Mouse (Mus musculus): ENCODE data around the gene Lmbr1l. TPM values are rescaled to one million over a fixed set of nuclear protein-coding genes. Genes with fewer than 3 reads are reported as not detected.

Lmbr1l gene
- polyA plus RNA-seq, 1 experiment from 2014 or later, result 11.6 TPM

- no peak for TF ChIP-seq CTCF (IDR thresholded peaks at IDR 0.05; ENCODE audit: low read depth)
- no peak overlapping the region for H3K27ac ChIP-seq
- no peak overlapping the region for H3K4me2 ChIP-seq (ENCODE audit: low read length)
- no peak overlapping the region for H3K9ac ChIP-seq (ENCODE audit: low read depth, low read length)
- no peaks in the 10 kb centered on the region for H3K9me3 ChIP-seq (replicated peaks; ENCODE audit: low read length)
- 68% methylated on average over 4 of the region's 4 CpGs for WGBS
- ATAC-seq (replicated peaks; ENCODE audit: low FRiP score, low read depth), result no peak
- H3K27me3 ChIP-seq (ENCODE audit: insufficient read depth, low read length), result peaks cover 31% of the 10 kb centered on the region
- no peaks in the 10 kb centered on the region for H3K36me3 ChIP-seq (ENCODE audit: insufficient read depth, low read length)
- H3K4me3 ChIP-seq (replicated peaks; ENCODE audit: low read depth, low read length), result no peak overlapping the region
- no peak for DNase-seq (ENCODE audit: low spot score)
- peaks cover 26% of the 10 kb centered on the region for H3K4me1 ChIP-seq (replicated peaks; ENCODE audit: insufficient read depth, low read length)
These were observed 25.0 kb downstream of the Lmbr1l start for GRCm38 (mm10) chr15:98893036-98893435.

- Histone ChIP-seq H3K27me3 (ENCODE audit: insufficient read depth, low read length) (peaks cover 25% of the 10 kb centered on the region), H3K4me2 (ENCODE audit: low read length) (no peak overlapping the region), H3K27ac (no peak overlapping the region), H3K9me3 (replicated peaks; ENCODE audit: low read length) (no peaks in the 10 kb centered on the region), H3K36me3 (ENCODE audit: insufficient read depth, low read length) (no peaks in the 10 kb centered on the region), H3K4me3 (replicated peaks; ENCODE audit: low read depth, low read length) (no peak overlapping the region), H3K9ac (ENCODE audit: low read depth, low read length) (no peak overlapping the region), H3K4me1 (replicated peaks; ENCODE audit: insufficient read depth, low read length) (peaks cover 23% of the 10 kb centered on the region)
- DNase-seq (ENCODE audit: low spot score), result peak; percentile 96
- TF ChIP-seq CTCF (IDR thresholded peaks at IDR 0.05; ENCODE audit: low read depth), result peak; percentile 97
- 35% methylated on average over 6 of the region's 6 CpGs for WGBS
- peak; percentile 70 for ATAC-seq (replicated peaks; ENCODE audit: low FRiP score, low read depth)
These were observed 26.0 kb downstream of the Lmbr1l start for GRCm38 (mm10) chr15:98891907-98892606.

- peaks cover 18% of the 10 kb centered on the region for H3K27me3 ChIP-seq (ENCODE audit: insufficient read depth, low read length)
- peak overlapping the region; percentile 43 for H3K4me2 ChIP-seq (ENCODE audit: low read length)
- WGBS, result 15% methylated on average over 19 of the region's 19 CpGs
- H3K9ac ChIP-seq (ENCODE audit: low read depth, low read length), result no peak overlapping the region
- H3K4me1 ChIP-seq (replicated peaks; ENCODE audit: insufficient read depth, low read length), result peaks cover 21% of the 10 kb centered on the region
- no peak overlapping the region for H3K27ac ChIP-seq
- no peak for ATAC-seq (replicated peaks; ENCODE audit: low FRiP score, low read depth)
- no peaks in the 10 kb centered on the region for H3K36me3 ChIP-seq (ENCODE audit: insufficient read depth, low read length)
- TF ChIP-seq CTCF (IDR thresholded peaks at IDR 0.05; ENCODE audit: low read depth), result no peak
- H3K9me3 ChIP-seq (replicated peaks; ENCODE audit: low read length), result no peaks in the 10 kb centered on the region
- no peak overlapping the region for H3K4me3 ChIP-seq (replicated peaks; ENCODE audit: low read depth, low read length)
- DNase-seq (ENCODE audit: low spot score), result no peak
These were observed 26.8 kb downstream of the Lmbr1l start for GRCm38 (mm10) chr15:98891198-98891742.

GRCm38 (mm10) chr15:98887526-98887925, 30.5 kb downstream of the Lmbr1l start:
- Histone ChIP-seq H3K4me2 (ENCODE audit: low read length) (no peak overlapping the region), H3K36me3 (ENCODE audit: insufficient read depth, low read length) (no peaks in the 10 kb centered on the region), H3K9me3 (replicated peaks; ENCODE audit: low read length) (no peaks in the 10 kb centered on the region), H3K27me3 (ENCODE audit: insufficient read depth, low read length) (no peaks in the 10 kb centered on the region), H3K4me1 (replicated peaks; ENCODE audit: insufficient read depth, low read length) (no peaks in the 10 kb centered on the region), H3K9ac (ENCODE audit: low read depth, low read length) (no peak overlapping the region), H3K27ac (no peak overlapping the region), H3K4me3 (replicated peaks; ENCODE audit: low read depth, low read length) (no peak overlapping the region)
- ATAC-seq (replicated peaks; ENCODE audit: low FRiP score, low read depth) (no peak), DNase-seq (ENCODE audit: low spot score) (no peak)
- TF ChIP-seq CTCF (IDR thresholded peaks at IDR 0.05; ENCODE audit: low read depth), result no peak
- 81% methylated on average over 7 of the region's 7 CpGs for WGBS

GRCm38 (mm10) chr15:98886667-98887387, 31.2 kb downstream of the Lmbr1l start:
- no peaks in the 10 kb centered on the region for H3K36me3 ChIP-seq (ENCODE audit: insufficient read depth, low read length)

DNA sequence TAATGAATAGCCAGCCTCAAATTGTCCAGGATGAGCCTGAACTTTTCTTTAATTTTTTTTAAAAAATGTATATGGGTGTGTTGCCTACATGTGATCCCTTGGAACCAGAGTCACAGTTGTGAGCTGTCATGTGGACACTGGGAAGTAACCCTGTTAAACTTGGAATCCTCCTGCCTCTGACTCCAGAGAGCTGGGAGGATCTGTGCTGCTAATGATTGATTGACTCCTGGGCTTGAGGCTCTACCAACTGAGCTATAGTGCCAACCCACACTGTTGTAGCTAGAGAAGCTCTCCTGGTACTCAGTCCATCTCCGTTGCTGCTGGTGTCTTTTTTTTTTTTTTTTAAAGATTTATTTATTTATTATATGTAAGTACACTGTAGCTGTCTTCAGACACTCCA, 33.9 kb downstream of the Lmbr1l start:
- DNase-seq (ENCODE audit: low spot score) (no peak), ATAC-seq (replicated peaks; ENCODE audit: low FRiP score, low read depth) (no peak)
- 54% methylated on average over 1 of the region's 1 CpGs for WGBS

More at GRCm38 (mm10) chr15:98886667-98887387, 31.2 kb downstream of the Lmbr1l start:
- no peaks in the 10 kb centered on the region for H3K4me1 ChIP-seq (replicated peaks; ENCODE audit: insufficient read depth, low read length)
- WGBS, result 58% methylated on average over 8 of the region's 8 CpGs
- H3K9ac ChIP-seq (ENCODE audit: low read depth, low read length), result no peak overlapping the region
- no peak for DNase-seq (ENCODE audit: low spot score)
- ATAC-seq (replicated peaks; ENCODE audit: low FRiP score, low read depth), result no peak
- TF ChIP-seq CTCF (IDR thresholded peaks at IDR 0.05; ENCODE audit: low read depth), result no peak
- no peaks in the 10 kb centered on the region for H3K27me3 ChIP-seq (ENCODE audit: insufficient read depth, low read length)
- H3K4me3 ChIP-seq (replicated peaks; ENCODE audit: low read depth, low read length), result no peak overlapping the region
- H3K27ac ChIP-seq, result no peak overlapping the region
- no peaks in the 10 kb centered on the region for H3K9me3 ChIP-seq (replicated peaks; ENCODE audit: low read length)
- H3K4me2 ChIP-seq (ENCODE audit: low read length), result no peak overlapping the region

More for the DNA sequence above, 33.9 kb downstream of the Lmbr1l start:
- Histone ChIP-seq H3K4me2 (ENCODE audit: low read length) (no peak overlapping the region), H3K27me3 (ENCODE audit: insufficient read depth, low read length) (no peaks in the 10 kb centered on the region), H3K9ac (ENCODE audit: low read depth, low read length) (no peak overlapping the region), H3K36me3 (ENCODE audit: insufficient read depth, low read length) (no peaks in the 10 kb centered on the region), H3K4me1 (replicated peaks; ENCODE audit: insufficient read depth, low read length) (no peaks in the 10 kb centered on the region), H3K4me3 (replicated peaks; ENCODE audit: low read depth, low read length) (no peak overlapping the region), H3K9me3 (replicated peaks; ENCODE audit: low read length) (no peaks in the 10 kb centered on the region), H3K27ac (no peak overlapping the region)
- TF ChIP-seq CTCF (IDR thresholded peaks at IDR 0.05; ENCODE audit: low read depth), result no peak
